Mouse (Mus musculus) G1E-ER4 (cell line): Measurements from ENCODE around the gene Ccdc154. TPM values are rescaled to one million over a fixed set of nuclear protein-coding genes. Genes with fewer than 3 reads are reported as not detected.

Source experiments
- GATA1 ChIP-seq: IDR thresholded peaks from one replicate; pipeline ENCODE4 v1.8.0; 2012; ENCODE audit warnings: low read length, inconsistent platforms
- polyA plus RNA-seq: library from polyadenylated mRNA; stranded (reverse); fragments of >175 nt; gene quantifications from 2 replicates; pipeline ENCODE4 v1.2.3, GENCODE M21; 2012

Ccdc154 gene
- polyA plus RNA-seq, 1 experiment = not detected

DNA sequence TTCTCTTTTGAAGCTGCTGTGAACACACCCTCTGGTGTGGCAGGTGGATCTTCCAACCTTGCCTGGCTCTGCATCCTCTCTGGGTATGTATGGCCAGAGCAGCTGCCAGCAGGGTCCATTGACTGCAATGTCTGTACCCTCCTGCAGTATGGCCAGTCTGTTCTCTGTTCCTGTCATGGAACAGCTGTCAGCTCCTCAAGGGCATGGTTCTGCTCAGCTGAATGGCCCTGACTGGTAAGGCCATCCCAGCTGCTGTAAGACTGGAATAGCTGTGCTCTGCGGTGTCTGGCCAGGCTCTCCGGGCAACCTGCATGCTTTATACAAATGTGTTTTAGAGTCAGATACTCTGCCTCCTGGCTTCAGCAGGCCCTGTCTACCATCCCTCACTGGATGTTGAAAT lies 7.4 kb downstream of the Ccdc154 start:
- TF ChIP-seq GATA1 = no peak

DNA sequence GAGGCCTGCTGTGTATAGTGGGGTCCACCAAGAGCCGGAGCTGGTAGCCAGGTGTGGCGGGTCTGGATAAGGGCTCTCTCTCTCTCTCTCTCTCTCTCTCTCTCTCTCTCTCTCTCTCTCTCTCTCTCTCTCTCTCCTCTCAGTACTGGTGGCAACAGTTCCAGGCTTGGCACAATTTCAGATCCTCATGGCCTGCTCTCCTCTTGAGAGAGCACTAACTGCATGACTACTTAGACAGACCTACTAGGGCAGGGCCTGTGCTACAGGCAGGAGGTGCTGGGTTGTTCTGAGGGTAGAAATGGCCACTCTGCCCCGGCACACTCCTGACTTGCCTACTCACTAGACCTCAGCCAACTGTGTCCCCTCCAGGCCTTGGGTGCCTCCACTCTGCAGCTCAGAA lies 10.3 kb downstream of the Ccdc154 start:
- no peak for TF ChIP-seq GATA1

DNA sequence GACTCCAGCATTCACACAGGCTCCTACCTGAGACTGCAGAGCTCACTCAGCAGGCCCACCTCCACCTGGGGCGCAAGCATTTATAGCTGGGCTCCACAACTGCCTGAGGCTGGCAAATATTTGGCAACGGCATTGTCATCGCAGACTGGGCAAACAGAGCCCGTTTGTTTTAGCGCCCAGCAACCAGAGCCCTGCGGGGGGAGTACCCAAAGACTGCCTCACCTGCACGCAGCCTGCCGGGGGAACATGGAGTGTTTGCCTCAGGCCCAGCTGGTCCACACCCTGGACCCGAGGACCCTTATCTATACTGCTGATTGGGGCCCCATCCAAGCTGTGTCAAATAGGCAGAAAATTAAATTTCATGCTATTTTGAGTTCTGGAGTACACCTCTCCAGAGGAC lies 13.2 kb downstream of the Ccdc154 start, which contains the start of gene Gm38655:
Gene Gm38655, minus strand, starts transcription at position 61 of the 400 bp plus-strand sequence.
- TF ChIP-seq GATA1 = no peak

DNA sequence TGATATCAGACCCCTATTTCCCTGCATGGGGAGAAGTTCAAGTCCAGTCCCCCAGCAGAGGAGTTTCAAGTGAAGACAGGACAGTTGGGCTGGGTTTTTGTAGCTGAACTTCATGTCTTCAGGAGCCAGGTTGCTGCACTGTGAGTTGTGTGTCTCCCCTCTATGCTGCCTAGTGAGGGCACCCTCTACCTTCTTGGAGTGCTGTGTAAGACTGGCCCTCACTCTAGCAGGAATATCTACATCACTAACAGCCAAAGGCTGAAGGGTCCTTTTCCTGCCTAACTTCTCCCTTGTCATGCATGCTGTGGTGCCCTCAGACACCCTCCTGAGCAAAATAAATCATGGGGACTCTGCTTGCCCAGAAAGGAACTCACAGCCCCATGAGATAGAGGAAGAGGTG lies 21.0 kb downstream of the Ccdc154 start:
- no peak for TF ChIP-seq GATA1

DNA sequence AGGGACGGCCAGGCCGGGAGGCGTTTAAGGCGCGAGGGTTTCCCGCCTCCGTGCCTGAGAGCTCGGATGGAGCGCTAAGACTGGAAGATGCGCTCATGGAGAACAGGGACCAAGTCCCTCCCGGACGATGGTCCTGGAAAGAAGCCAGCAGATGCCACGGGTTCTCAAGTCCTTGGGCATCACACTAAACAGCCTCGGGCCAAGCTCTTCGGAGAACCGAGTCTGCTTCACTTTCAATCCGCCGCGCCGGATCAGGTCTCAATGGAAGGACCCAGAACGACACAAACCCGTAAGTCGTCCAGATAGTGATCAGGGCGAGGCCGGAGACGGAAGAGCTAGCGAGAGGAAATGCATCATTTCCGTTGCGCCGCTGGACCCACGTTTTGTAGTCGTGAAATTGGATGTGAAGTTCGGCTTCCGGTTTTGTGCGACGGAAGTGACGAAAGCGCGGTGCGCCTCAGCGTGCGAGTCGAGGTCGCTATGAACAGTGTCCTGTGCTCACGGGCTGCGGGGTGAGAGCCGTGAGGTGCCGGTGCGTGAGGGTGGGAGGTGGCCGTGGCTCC lies 21.9 kb downstream of the Ccdc154 start, which contains the start of gene BC003965:
Gene BC003965, plus strand, starts transcription at position 426 of the 563 bp plus-strand sequence.
- peak; percentile 20 for TF ChIP-seq GATA1

DNA sequence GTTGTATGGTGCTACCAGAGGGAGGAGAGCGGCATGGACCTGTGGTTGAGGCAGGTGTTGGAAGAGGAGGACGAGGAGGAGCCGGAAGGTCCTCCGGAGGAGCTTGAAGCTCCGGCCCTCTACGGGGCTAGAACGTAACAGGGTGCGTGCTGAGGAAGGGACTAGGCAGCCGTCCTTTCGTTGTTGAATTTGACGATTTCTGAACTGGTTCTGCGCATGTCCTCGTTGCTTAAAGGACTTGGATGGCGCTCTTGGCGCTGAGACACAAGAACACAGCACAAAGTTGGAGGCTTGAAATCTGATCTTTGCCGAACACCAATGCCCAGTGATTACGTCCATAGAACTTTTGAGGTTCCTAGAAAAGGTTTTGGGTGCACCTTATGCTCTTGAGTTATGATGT lies 22.7 kb downstream of the Ccdc154 start:
- TF ChIP-seq GATA1 = no peak

DNA sequence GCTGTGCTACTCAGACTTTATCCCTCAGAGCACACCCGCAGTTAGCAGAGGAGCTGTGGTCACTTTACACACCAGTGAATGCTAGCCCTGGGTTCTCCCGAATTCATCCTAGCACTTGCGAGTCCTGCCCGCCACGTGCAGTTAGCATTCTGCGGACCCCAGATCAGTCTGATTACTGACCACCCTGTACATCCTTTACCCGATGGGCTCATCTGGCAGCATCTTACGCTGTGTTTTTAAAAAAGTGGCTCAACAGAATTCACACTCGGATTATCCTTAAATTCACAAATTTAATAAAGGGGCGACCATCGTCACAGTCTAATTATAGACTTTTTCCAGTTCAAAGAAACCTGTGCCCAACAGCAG lies 25.5 kb downstream of the Ccdc154 start:
- TF ChIP-seq GATA1 = no peak

DNA sequence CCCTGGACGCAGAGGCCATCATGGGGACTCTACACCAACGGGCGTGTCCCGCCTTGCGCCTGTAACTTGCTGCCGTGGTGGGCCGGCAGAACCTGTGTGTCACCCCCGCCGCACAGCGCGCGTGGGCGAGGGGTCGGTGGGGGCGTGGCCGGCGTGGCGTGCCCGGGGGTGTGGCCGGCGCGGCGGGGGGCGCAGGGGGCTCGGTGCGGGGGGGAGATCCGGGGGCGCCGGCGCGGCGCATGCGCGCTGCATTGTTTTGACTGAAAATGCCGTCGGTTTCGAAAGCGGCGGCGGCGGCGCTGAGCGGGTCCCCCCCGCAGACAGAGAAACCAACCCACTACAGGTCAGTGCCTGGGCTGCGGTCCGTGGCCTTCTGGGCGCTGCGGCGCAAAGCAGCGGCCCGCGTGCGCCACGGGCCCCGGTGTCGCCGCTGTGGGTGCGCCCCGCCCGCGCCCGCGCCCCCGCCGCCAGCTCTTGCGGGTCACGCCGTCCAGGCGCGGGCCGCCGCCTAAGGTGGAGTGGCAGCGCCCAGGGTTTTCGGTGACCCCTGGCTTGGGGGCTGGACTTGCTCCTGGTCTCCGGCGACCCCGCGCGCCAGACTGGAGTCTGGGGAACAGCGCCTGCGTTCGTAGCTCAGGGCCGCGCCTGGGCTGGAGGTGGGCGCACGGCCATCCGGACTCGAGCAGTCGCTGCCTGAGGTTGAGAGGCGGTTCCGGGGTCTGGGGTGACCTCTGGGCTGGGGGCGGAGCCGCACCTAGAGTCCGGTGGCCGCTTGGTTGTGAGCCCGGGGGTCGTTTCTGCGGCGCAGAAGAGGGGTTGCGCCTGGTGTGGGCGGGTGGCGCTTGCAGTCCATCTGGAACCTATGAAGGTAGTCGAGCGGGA lies 26.1 kb downstream of the Ccdc154 start, which contains the start of gene Unkl:
Gene Unkl, plus strand, starts transcription at position 248 of the 882 bp plus-strand sequence.
- TF ChIP-seq GATA1 = no peak

DNA sequence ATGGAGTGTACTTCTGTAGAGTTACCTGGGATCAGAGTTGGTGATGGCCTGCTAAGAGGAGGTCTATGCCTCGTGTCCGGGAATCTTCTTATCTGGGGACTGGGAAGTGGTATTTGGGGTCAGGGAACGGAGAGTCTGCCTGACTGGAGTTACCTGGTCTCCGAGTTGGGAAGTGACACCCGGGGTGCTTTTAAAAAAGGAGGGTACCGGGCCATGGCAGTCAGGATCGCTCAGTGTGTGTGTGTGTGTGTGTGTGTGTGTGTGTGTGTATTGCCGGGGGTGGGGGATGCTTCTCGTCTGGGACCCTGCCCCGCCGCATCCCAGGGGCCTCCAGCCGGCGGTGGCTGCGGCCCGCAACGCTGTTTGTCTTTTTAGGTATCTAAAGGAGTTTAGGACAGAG lies 26.8 kb downstream of the Ccdc154 start:
- TF ChIP-seq GATA1 = no peak

DNA sequence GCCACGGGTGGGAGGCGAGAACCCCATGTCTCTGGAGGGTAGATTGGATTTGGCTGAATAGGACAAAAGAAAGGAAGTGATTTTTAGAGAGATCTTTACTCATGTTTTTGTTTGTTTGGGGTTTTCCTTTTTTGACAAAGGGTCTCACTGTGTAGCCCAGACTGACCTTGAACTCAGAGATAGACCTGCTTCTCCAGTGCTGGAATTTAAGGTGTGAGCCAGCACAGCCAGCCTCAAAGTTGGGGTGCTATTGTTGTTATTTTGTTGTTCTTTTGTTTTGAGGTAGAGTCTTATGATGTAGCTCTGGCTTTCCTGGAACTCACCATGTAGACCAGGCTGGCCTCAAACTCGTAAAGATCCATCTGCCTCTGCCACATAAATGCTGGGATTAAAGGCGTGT lies 40.1 kb downstream of the Ccdc154 start:
- no peak for TF ChIP-seq GATA1

DNA sequence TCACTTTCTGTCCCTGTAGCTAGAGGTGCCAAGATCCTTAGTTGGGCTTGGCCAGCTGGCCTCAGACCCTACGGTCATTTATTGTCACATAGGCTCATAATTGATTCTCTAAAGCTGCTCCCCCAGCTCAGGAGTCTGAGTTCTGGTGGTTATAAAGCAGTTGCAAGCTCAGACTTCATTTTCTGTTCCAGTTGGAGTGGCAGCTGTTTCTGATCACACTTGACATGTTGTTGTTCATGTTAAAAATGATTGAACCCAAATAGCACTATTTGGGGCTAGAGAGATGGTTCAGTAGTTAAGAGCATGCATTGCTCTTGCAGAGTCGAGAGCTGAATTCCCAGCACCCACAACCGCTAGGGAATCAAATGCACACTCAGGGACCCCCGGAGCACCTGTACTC lies 47.7 kb downstream of the Ccdc154 start:
- no peak for TF ChIP-seq GATA1

DNA sequence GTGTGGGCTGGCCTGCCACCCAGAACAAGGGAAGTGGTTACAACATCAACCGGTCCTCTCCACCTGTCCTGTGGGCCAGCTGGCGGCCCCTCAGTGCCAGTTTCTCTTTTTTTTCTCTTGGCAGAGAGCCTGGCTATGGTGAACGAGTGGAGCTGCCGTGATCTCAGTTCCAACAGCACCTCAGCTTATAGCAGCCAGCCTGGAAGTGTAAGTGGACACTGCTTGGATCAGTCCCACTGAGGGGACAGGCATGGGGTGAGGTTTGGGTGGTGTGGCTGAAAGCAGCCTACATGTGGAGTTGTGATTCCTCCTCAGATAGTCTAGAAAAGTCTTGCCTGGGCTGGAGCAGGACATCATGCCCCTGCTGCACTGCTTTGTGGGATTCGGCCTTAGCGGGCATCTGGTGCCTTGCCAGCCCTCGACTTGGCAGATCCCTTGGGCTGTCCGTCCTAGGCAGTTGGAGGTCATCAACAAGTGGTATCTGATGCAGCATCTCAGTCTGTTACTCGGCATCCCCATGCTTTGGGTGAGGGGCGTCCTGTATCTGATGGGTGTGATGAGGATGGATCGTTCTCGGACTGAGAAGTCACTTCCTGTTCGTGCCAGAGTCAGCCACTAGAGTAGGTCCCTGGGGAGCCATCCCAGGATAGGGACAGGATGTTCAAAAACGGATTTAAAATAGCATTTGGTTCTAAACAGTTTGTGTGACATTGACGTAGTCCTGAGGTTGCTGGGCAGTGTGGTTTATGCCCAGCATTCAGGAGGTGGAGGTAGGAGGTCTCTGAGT lies 48.6 kb downstream of the Ccdc154 start:
- no peak for TF ChIP-seq GATA1

DNA sequence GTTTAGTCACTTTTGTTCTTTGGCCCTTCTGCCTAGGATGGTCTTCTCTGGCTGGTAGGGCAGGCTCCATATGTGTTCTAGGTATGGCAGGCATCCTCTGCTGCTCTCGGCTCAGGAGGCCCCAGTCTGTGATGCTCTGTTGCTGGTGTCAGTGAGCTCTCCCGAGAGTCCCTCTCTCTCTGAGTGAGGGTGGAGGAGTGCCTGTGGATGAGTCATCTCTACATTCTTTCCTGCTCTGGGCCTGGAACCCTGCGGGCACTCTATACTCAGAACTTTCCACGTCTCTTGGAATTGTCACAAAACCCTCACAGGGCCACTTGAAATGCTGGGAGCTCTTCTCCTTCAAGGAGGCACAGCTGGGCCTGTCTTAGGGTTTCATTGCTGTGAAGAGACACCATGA lies 49.4 kb downstream of the Ccdc154 start:
- TF ChIP-seq GATA1 = no peak

DNA sequence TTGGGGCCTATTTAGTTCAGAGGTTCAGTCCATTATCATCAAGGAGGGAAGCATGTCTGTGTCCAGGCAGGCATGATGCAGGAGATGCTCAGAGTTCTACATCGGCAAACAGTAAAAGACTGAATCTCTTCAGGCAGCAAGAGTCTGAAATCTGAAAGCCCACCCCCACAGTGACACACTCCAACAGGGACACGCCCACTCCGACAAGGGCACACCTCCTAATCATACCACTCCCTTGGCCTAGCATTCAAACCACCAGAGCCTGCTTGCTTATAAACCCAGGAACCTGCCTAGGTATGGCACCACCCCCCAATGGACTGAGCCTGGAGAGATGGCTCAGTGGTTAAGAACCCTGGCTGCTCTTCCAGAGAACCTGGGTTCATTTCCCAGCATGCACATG lies 53.2 kb downstream of the Ccdc154 start:
- TF ChIP-seq GATA1 = no peak

DNA sequence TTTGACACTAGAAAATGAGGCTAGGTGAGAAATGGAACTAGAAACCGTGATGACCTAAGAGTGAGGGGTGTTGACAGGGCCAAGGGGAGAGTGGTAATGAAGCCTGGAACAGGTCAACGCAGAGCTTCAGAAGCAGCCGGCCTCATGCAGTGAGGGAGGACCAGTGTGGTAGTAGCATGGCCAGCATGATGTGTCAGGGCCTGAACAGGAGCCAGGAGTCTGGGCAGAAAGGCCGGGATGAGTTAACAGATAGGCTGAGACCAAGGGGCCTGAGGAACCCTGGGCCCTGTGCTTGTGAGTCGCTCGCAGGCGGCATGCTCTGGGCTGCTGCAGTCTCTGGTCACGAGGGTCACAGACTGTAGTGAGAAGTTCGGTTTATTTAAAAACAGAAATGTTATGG lies 56.7 kb downstream of the Ccdc154 start:
- TF ChIP-seq GATA1 = no peak
